Mouse (Mus musculus) T-helper 17 cell (primary cell): ENCODE data around the gene Nectin2.

Experiments
- in situ Hi-C, 2 experiments: fragments of 300-600 bp; cut with MboI, MseI; formaldehyde crosslinking; loops; 1 replicate in 1 of 2; 2 replicates in 1 of 2; pipeline ENCODE4 v1.15.1; 2025; ENCODE audit warnings: high pct_unique_total_duplicates in 2 of 2

Nectin2 gene

GRCm38 (mm10) chr7:19744590-19745385 lies 5.5 kb downstream of the Nectin2 start:
- in situ Hi-C loops, result loop anchor here in 1 of 2 experiments (5.0 kb wide), 1 partner anchor 67 kb away; the partner anchor contains the start of gene Apoc2

- in situ Hi-C loops, result loop anchor here in 1 of 2 experiments (5.0 kb wide), 1 partner anchor 66 kb away; the partner anchor contains the start of gene Apoc2
These were observed 6.5 kb downstream of the Nectin2 start for GRCm38 (mm10) chr7:19743791-19744190.

DNA sequence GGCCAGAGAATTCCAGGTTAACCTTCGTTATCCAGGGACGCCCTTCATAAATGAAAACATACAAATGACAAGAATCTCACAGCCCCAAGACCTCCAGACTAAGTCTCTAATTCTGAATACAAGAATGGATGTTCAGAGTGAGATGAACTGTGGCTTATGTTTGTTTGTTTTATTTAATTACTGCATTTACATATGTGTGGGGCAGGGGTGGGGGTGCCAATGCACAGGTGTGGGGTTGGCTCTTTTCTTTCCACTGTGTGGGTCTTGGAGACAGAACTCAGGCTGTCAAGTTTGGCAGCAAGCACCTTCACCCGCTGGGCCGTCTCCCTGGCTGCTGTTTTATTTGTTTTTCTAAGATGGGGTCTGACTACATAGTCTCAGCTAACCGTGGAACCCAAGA lies 7.8 kb downstream of the Nectin2 start:
- in situ Hi-C loops, result loop anchor here in 1 of 2 experiments (5.0 kb wide), 1 partner anchor 65 kb away; the partner anchor contains the start of gene Apoc2

DNA sequence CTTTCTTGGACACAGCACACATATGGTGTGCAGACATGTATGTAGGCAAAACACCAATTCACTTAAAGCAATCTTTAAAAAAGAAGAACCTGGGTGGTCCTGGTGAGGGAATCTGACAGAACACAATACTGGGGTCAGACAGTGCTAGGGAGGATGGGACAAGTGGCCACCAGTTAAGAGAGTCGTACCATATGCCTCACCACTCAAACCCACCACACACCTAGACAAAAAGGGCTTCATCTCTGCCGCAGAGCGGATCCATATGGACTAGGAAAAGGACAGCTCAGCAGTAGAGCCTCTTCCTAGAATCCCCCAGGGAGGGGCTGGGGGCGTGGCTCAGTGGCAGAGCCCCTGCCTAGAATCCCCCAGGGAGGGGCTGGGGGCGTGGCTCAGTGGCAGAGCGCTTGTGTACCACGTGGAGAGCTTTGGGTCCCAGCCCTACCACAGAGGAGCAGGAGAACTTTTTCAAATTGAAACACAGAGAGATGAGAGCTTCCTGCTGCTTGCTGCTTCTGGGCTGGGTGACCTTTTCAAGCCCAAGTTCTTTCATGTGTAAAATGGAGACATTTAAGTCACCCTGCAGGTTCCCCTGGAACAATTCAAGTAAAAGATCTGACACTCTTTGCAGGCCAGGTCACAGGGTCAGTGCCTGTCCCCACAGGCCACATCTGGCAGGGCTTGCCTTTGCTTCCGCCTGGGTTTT lies 8.8 kb downstream of the Nectin2 start:
- in situ Hi-C loops, result loop anchor here in 1 of 2 experiments (5.0 kb wide), 1 partner anchor 64 kb away; the partner anchor contains the start of gene Apoc2

DNA sequence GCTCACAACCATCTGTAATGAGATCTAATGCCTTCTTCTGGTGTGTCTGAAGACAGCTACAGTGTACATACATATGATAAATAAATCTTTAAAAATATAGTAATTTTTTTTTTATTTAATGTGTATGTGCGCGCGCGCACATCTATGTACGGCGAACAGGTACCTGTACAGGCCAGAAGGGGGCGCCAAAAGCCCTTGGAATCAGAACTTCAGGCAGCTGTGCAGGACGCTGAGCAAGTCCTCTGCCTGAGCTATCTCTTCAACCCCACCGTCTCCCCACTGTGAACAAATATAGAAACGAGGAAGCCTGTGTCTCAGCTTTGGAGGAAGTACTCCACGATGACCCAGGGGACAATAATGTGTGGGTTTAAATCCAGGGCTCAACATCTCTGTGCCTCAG lies 10.0 kb downstream of the Nectin2 start:
- in situ Hi-C loops, result loop anchor here in 1 of 2 experiments (5.0 kb wide), 1 partner anchor 63 kb away; the partner anchor contains the start of gene Apoc2

- in situ Hi-C loops, result loop anchor here in 1 of 2 experiments (10.0 kb wide), 1 partner anchor 834 kb away; no protein-coding TSS in a partner anchor
These were observed 11.5 kb downstream of the Nectin2 start for GRCm38 (mm10) chr7:19738771-19739170.

DNA sequence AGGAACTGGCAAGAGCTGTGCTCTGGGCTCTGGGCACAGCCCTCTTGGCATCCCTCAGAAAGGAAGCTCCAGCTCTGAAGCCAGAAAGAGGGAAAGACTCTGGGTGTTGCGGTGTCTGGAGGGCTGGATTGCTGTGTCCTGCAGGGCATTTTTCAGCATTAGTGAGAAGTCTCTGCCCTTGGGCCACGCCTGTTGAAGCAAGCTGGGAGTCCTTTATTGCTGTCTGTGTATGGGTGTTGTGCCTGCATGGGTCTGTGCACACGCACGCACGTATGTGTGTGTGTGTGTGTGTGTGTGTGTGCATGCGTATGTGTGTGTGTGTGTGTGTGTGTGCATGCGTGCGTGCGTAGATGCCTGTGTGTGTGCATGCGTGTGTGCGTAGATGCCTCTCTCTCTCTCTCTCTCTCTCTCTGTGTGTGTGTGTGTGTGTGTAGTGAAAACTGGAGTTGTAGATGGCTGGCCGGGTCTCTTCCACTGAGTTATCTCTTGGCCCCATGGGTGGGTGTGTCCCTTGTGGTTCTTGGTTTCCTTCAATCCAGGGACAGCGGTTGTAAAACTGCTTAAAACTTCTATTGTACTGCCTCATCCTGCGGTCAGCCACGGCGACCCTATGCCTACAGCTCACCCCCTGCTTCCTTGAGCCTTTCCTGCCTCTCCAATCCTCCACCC lies 13.8 kb downstream of the Nectin2 start:
- in situ Hi-C loops, result loop anchor here in 1 of 2 experiments (10.0 kb wide), 1 partner anchor 832 kb away; no protein-coding TSS in a partner anchor

DNA sequence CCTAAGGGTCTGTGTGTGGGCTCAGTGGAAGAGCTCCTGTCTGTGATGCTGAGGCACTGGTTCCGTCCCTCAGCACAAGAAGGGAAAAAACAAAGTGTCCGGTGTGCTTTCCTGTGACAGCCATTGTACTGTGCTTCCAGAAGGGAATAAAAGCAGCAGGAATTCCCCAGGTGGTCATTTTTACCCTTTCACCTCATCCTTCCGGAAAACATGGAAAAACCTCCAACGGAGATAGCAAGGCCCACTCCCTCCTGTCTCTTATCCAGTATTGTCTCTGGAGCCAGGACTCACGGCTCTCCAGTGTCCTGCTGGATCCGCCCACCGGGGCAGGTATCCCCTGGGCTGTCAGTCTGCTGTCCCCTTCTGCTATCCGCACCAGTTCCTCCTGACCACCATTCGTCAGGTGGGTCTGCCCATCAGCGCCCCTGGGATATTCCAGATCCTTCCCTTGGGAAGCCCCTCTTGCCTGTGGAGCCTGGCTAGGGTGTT lies 16.1 kb downstream of the Nectin2 start:
- in situ Hi-C loops, result loop anchor here in 1 of 2 experiments (10.0 kb wide), 1 partner anchor 829 kb away; no protein-coding TSS in a partner anchor

- in situ Hi-C loops, result no loop called here
These were observed 23.7 kb downstream of the Nectin2 start for GRCm38 (mm10) chr7:19726541-19726940.

DNA sequence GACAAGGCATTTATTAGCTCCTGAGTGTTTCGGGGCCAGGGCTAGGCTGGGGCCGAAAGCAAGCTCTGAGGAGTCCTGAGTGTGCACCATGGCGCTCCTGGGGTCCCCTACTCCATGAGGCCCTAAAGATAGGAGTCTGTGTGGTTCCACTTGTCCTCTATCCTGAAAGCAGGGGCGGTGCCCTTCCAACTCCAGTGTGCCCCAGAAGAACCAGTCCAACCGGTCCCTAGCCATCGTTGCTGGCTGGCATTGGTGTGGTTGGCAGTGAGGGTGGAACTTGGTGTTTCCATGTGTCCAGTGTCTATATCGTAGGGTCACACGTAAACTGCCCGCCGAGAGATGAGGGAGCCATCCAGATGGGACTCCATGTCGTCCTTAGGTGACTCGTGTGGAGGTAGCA lies 26.1 kb downstream of the Nectin2 start:
- in situ Hi-C loops, result no loop called here

- in situ Hi-C loops, result no loop called here
These were observed 27.5 kb downstream of the Nectin2 start for GRCm38 (mm10) chr7:19722754-19723195.

DNA sequence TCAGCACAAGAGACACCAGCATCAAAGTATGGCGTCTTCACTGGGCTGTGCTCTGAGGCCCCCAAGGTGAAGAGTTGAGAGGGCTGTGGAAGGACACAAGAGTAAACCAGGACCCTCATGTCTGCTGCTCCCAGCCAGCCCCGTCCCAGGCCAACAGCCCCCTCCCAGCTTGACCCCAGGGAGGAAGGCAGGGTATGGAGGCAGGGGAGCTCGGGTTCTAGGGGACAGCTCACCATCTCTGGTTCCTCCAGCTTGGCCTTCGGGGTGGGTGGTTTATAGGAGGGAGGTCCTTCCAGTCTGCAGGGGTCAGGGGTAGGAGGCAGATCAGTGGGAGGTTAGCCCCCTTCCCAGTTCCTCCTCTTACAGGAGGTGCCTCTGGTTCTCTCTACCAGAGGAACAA lies 31.1 kb downstream of the Nectin2 start:
- in situ Hi-C loops, result loop anchor here in 1 of 2 experiments (5.0 kb wide), 1 partner anchor 58 kb away; no protein-coding TSS in a partner anchor

GRCm38 (mm10) chr7:19718297-19718952 lies 31.9 kb downstream of the Nectin2 start:
- in situ Hi-C loops, result loop anchor here in 1 of 2 experiments (5.0 kb wide), 1 partner anchor 59 kb away; no protein-coding TSS in a partner anchor

GRCm38 (mm10) chr7:19717346-19717745 lies 32.9 kb downstream of the Nectin2 start:
- in situ Hi-C loops, result loop anchor here in 1 of 2 experiments (5.0 kb wide), 1 partner anchor 60 kb away; no protein-coding TSS in a partner anchor

GRCm38 (mm10) chr7:19716822-19717221 lies 33.5 kb downstream of the Nectin2 start:
- in situ Hi-C loops, result loop anchor here in 1 of 2 experiments (5.0 kb wide), 1 partner anchor 60 kb away; no protein-coding TSS in a partner anchor

DNA sequence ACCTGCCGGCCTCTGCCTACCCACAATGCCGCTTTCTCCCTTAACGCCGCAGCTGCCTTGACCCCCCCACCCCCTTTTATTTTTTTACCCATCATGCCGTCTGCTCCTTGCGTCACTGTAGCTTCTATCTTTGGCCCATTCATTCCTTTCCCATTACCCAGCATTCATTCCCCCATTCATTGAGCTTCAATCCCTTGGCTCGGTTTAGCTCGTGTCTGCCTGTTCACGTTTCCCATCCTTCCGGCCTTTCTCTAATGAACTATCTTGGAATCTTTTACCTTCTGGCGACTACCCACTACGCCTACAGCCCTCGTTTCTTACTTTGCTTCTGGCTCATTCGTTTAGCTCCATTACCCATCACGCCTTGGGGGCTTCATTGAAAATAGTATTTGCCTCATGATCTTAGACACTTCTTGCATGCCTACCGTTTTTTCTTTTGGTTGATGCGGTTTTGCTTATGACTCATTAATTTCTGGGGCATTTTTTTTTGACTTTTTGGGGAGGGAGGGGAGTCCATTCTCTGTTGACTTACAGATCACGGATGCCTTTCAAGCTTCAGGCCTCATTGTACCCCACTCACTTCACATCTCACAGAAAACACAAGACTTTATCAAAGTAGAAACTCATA lies 34.1 kb downstream of the Nectin2 start:
- in situ Hi-C loops, result loop anchor here in 1 of 2 experiments (5.0 kb wide), 1 partner anchor 61 kb away; no protein-coding TSS in a partner anchor

GRCm38 (mm10) chr7:19715239-19716054 lies 34.8 kb downstream of the Nectin2 start, which contains the start of gene Tomm40:
Tomm40 (minus strand) TSS chr7:19715438.
- in situ Hi-C loops, result loop anchor here in 1 of 2 experiments (5.0 kb wide), 1 partner anchor 62 kb away; no protein-coding TSS in a partner anchor

DNA sequence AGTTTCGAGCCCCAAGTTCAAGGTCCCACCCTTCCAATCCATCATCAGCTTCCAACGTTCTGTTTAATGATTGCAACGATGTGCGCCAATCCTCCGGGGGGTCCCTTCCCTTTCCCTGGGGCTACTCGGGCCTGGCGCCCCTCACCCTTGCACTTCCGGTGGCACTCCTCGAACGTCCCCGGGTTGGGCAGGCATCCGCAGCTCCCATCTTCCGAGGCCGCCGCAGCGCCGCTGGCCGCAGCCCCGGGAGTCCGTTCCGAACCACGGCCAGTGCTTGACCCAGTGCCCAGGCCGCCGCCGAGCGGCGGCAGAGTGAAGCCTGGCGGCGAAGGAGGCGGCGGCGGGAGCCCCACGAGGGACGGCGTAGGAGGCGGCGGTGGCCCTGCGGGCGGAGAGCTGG lies 35.4 kb downstream of the Nectin2 start:
- in situ Hi-C loops, result loop anchor here in 1 of 2 experiments (5.0 kb wide), 2 partner anchors 48 to 62 kb away; partner anchors contain the start of gene Clptm1
